Mouse (Mus musculus): Measurements from ENCODE around the gene Itih2.
A peak's percentile ranks its signal among the peaks of the same experiment; 100 is the strongest.

Itih2 gene

DNA sequence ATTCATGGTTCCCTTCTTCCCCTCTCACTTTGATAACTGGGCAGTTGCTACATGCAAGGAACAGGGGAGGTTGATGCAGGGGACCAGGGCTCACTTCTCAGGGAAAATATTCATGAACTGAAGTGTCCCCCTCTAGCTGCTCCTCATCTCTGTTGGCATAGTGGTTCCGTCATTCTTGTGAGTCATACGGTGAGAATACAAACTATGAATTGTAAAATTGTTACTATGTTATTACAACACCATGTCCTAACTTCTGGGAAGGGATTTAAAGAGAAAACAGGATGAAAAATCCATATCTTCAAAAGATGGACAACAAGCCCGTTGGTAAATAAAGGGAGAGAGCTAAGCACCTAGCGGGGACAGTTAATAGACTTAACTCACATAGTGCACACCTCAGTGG is at the start of gene Itih2:
Itih2 (minus strand) TSS at position 101 of the 400 bp plus-strand sequence.
- DNase-seq (ENCODE audit: low spot score) = no peak

- DNase-seq (ENCODE audit: low spot score) = no peak
Measured at GRCm38 (mm10) chr2:10169991-10170390, 38.8 kb upstream of the Itih2 start.

- no peak for DNase-seq (ENCODE audit: low spot score)
Measured at GRCm38 (mm10) chr2:10168016-10168415, 36.8 kb upstream of the Itih2 start.

GRCm38 (mm10) chr2:10167283-10167682 is 36.1 kb upstream of the Itih2 start:
- no peak for DNase-seq (ENCODE audit: low spot score)

DNA sequence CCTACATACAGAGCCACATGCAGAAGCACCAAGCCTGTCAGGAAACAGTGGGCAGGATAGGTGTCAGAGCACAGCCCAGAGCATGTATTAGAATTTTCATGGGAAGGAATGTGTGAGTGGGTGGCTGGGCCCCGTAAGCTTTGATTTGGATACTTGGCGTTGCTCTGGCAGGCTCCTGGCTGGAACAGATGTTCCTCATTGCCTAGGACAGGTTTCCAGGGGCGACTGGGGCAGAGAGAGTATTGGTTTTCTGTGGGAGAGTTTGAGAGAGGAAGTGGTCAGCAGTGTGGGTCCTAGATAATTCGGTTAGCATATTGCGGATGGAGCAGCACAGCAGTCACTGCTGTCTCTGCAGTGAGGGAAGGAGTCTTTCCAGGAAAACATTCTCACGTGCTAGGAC is 35.4 kb upstream of the Itih2 start:
- DNase-seq (ENCODE audit: low spot score) = no peak

GRCm38 (mm10) chr2:10162011-10162410 is 30.8 kb upstream of the Itih2 start:
- no peak for DNase-seq (ENCODE audit: low spot score)

DNA sequence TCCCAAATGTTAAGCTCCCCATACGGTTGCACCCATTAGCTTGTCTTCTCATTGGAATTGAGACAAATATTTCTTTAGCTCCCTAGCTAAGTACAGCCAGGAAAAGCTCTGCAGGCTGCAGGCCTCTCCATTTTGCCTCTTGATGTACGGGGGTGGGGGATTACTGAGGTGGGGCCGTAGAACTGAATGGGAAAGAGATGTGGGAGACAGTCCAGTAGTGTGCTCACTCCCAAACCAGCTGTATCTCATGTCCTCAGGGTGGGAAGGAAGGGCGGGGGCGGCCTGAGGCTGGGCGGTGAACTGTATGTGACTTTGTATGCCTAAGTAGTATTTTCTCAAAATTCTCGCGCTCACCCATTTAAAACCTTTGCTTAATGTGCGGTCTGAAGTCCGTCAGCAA is 26.0 kb upstream of the Itih2 start:
- DNase-seq (ENCODE audit: low spot score) = no peak

GRCm38 (mm10) chr2:10153201-10154075 is 22.2 kb upstream of the Itih2 start, which contains the start of gene Itih5:
TSS of gene Itih5 (plus strand) at chr2:10153571.
- DNase-seq (ENCODE audit: low spot score) = no peak

GRCm38 (mm10) chr2:10152590-10152989 is 21.4 kb upstream of the Itih2 start:
- no peak for DNase-seq (ENCODE audit: low spot score)

DNA sequence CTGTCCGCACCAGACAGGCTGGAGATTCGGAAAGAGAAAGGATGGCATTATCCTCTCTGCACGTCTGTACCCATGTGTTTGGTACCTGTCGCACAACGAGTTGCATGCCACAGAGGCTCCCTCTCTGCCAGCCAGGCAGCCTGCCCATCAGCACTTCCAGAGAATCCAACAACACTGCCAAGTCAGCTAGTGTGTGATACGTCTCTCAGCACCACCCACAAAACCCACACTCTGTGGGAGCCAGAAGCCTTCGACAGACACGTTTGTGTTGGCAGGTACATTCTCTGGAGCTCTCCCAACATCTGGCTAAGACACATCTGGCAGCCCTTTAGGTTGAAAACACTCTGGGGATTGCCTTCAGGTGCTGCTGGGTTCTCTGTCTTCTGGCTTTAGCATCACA is 16.0 kb upstream of the Itih2 start:
- DNase-seq (ENCODE audit: low spot score) = no peak

GRCm38 (mm10) chr2:10145514-10145913 is 14.3 kb upstream of the Itih2 start:
- no peak for DNase-seq (ENCODE audit: low spot score)

GRCm38 (mm10) chr2:10142472-10143454 is 11.6 kb upstream of the Itih2 start:
- DNase-seq (ENCODE audit: low spot score) = peak; percentile 22

DNA sequence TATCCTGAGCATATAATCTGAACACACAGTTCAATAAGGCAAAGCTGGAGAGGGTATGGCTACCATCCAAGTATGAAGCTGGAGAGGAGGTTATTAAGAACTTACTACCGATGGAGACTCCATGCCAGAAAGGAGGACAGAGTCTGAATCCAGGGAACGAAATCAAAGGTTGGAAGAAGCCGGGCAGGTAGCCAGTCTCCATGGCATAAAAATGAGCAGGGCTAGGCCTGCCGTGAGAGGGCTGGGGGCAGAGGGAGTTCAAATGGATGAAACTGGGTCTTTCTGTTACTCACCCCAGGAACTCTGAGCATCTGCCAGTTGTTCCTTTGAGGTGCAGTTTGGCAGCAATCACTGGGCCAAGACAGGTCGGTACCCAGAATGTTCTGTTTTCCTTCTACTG is 9.3 kb upstream of the Itih2 start:
- DNase-seq (ENCODE audit: low spot score) = no peak

DNA sequence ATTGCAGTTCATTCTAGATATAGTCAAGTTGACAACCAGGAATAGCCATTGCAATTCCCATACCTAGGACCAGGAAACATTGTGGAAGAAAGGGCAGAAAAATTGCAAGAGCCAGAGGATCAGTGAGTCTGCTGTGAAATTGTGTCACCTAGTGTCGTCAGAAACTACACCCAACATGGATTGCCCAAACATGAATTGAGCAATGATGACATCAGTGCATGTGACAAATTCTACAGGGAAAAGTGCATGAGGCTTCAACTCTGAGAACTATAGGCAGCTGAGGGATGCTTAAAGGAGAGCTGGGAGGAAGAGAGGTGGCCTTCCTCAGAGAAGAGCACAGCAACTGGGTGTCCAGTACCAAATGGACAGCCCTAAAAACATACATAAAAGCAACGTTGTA is 6.1 kb upstream of the Itih2 start:
- no peak for DNase-seq (ENCODE audit: low spot score)

GRCm38 (mm10) chr2:10133941-10134340 is 2.7 kb upstream of the Itih2 start:
- DNase-seq (ENCODE audit: low spot score) = no peak

- no peak for DNase-seq (ENCODE audit: low spot score)
Measured at GRCm38 (mm10) chr2:10132128-10132527, 932 bp upstream of the Itih2 start.

- no peak for DNase-seq (ENCODE audit: low spot score)
Measured at GRCm38 (mm10) chr2:10130341-10130990, 730 bp downstream of the Itih2 start.

GRCm38 (mm10) chr2:10128571-10128970 is 2.6 kb downstream of the Itih2 start:
- no peak for DNase-seq (ENCODE audit: low spot score)

DNA sequence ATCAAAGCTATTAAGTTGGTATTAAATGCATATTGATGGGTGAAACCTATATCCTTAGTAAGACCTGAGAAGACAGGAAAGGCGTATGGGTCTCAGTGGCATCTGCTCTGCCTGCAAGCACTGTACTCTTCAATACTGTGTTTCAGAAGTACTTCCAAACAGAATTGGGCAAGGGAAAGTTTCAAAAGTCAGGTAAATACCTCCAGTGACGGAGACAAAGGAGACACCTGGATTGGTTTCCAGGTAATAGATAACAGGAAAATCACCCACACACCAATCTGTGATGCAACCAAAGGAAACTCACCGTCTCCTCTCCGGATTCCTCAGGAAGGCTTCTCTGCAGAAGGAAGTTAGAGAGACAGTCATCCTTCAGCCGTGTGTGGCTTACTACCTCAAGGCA is 3.7 kb downstream of the Itih2 start:
- DNase-seq (ENCODE audit: low spot score) = no peak

DNA sequence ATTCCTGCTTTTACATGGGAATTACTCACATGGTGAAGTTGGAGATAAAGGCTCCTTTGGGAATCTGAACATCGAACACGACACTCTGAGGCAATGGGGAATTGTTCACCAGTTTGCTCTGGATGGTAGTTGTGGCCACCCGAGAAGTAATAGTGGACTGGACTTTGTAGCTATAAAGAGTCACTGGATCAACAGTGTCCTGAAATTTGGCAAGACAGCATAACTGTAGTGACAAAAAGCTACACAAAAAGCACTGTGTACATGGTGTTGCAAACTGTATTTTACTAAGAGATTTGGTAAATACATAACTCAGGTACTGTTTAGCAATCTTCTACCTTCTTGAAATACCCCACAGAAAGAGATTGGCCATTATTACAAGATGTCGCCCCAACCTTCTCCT is 5.1 kb downstream of the Itih2 start:
- DNase-seq (ENCODE audit: low spot score) = no peak

DNA sequence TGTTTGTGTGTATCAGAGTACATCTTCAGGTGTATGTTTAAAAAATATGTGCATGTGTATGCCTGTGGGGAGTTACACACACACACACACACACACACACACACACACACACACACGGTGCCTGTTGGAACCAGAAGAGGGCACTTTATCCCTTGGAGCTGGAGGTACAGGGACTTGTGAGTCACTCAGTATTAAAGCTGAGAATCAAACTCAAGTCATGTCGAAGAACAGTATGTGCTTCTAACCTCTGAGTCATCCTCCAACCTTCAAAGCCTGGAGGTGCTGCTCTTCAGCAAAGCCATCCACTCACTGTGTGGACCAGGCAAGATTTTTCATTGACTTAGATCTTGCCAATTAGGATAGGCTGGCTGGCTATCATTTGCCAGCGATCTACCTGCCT is 9.4 kb downstream of the Itih2 start:
- DNase-seq (ENCODE audit: low spot score) = no peak

DNA sequence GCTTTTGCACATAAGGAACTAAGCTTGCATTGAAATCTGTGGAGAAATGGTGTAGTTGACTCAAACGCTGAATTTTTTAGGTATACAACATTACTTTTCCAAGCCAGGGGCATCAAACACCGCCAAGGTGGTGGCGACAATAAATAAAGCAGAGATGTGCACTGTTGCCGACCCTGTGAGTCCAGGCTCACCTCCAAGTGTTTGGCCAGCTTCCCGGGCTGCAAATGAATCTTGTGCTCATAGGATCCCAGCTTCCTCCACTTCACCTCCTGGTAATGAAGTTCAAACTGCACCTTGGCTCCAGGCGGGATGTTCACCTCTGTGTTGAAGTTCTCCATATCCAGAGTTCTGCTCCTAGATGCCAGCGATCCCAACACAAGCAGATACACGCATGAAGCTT is 11.9 kb downstream of the Itih2 start:
- no peak for DNase-seq (ENCODE audit: low spot score)
